In the genomic region with DNA sequence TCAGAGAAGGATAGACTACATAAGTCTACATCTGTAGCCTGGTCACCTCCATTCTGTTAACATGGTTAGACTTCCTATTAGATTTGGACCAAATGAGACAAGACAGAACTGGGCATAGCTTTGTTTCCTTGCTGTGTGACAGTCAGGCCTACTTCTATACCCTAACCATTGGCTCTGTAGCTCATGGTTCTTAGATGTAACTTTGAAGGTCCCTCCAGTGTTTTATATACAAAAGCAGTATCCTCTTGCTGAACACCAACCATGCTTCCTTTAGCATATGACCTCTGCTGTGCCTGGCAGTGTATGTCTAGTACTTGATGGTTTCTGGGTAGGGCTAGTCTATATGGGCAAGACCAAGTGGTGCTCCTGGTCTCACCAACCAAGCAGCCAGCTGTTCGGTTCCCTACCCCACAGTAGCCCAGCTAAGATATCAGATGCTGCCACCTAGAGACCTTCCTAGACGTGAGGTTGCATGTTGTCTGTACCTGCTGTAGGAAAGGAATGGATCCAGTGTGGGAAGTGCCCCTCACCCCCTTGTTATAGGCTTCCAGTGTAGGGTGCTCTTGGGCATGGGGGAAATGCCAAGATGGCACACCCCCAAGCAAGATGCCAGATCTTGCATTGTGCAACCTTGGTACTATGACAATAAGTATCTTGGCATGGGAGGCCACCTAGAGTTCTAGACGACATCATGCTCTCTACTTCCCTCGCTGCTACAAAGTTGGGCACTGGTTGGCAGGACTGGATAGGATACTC, we compare ENCODE assay signal across 8 mouse cellular contexts. TPM values are rescaled to one million over a fixed set of nuclear protein-coding genes. Genes with fewer than 3 reads are reported as not detected.
A peak's percentile ranks its signal among the peaks of the same experiment; 100 is the strongest.
DNase-seq lines count a peak whose midpoint lies in the region; ATAC-seq and TF ChIP-seq lines count a peak whose summit lies in the region.

No protein-coding gene starts in this region.

- H3K4me3 ChIP-seq in lung, adult 2 months (replicated peaks; ENCODE audit: extremely low read depth, low read depth, low read length), result no peak overlapping the region
- H3K4me3 ChIP-seq in liver, embryonic 12.5 days, result no peak overlapping the region; the same call in 1 of the 2 replicates
- H3K4me3 ChIP-seq in stomach, embryonic 14.5 days (ENCODE audit: low read depth, low read length), result no peak overlapping the region

- 29% methylated on average over 4 of the region's 4 CpGs for WGBS in lung, adult 2 months
- WGBS in liver, embryonic 12.5 days (ENCODE audit: insufficient replicate concordance), result 27% methylated on average over 4 of the region's 4 CpGs
- whole genome bisulfite sequencing in stomach, embryonic 14.5 days, result 35% methylated on average over 4 of the region's 4 CpGs

- H3K27me3 ChIP-seq in liver, embryonic 12.5 days (replicated peaks), result no peaks in the 10 kb centered on the region
- no peaks in the 10 kb centered on the region for H3K27me3 ChIP-seq in stomach, embryonic 14.5 days (ENCODE audit: control insufficient read depth, insufficient read depth, low read length)

- peak overlapping the region; percentile 94 for H3K27ac ChIP-seq in liver, embryonic 12.5 days
- peak overlapping the region; percentile 83; the same call in 1 of the 2 replicates for H3K27ac ChIP-seq in stomach, embryonic 14.5 days (ENCODE audit: low read length)

- H3K9me3 ChIP-seq in liver, embryonic 12.5 days (replicated peaks), result no peaks in the 10 kb centered on the region
- no peaks in the 10 kb centered on the region for H3K9me3 ChIP-seq in stomach, embryonic 14.5 days (ENCODE audit: control insufficient read depth, low read depth, low read length)

- TF ChIP-seq POLR2A in lung, adult 2 months (IDR thresholded peaks at IDR 0.05; ENCODE audit: borderline replicate concordance, extremely low read depth, low read depth, low read length), result no peak

- peaks cover 63% of the 10 kb centered on the region for H3K36me3 ChIP-seq in liver, embryonic 12.5 days
- H3K36me3 ChIP-seq in stomach, embryonic 14.5 days (ENCODE audit: control insufficient read depth, insufficient read depth, low read length), result peaks cover 47% of the 10 kb centered on the region

- ATAC-seq in liver, embryonic 12.5 days, result no peak
- no peak for ATAC-seq in stomach, embryonic 14.5 days (ENCODE audit: insufficient number of reproducible peaks, insufficient read depth, low FRiP score, low read depth)
- ATAC-seq in monocyte, adult 5-6 weeks (replicated peaks; ENCODE audit: insufficient number of reproducible peaks, low FRiP score, low TSS enrichment, poor library complexity, severe bottlenecking), result no peak

- peak; percentile 51 for DNase-seq in adrenal gland, postnatal 10 days
- DNase-seq in adrenal gland, postnatal 36 days, result no peak
- DNase-seq in lung, adult 2 months, result peak; percentile 42
- no peak for DNase-seq in lung, postnatal 25 days (ENCODE audit: low spot score)
- DNase-seq in retina, postnatal 1 day, result no peak

- 0 out of 2 replicates have a peak overlapping the region, but pooled peaks have one; percentile 87 for H3K9ac ChIP-seq in liver, embryonic 12.5 days
- H3K9ac ChIP-seq in stomach, embryonic 14.5 days (replicated peaks; ENCODE audit: low read depth, low read length), result no peak overlapping the region

- peaks cover 16% of the 10 kb centered on the region for H3K4me1 ChIP-seq in lung, adult 2 months (ENCODE audit: control insufficient read depth, insufficient read depth, low read length)
- H3K4me1 ChIP-seq in liver, embryonic 12.5 days, result peaks cover 83% of the 10 kb centered on the region
- H3K4me1 ChIP-seq in stomach, embryonic 14.5 days (ENCODE audit: control insufficient read depth, insufficient read depth, low read length), result peaks cover 27% of the 10 kb centered on the region

- peak overlapping the region; percentile 97 for H3K4me2 ChIP-seq in liver, embryonic 12.5 days
- peak overlapping the region; percentile 91; the same call in 1 of the 2 replicates for H3K4me2 ChIP-seq in stomach, embryonic 14.5 days (replicated peaks; ENCODE audit: low read depth, low read length)

- TF ChIP-seq CTCF in lung, adult 2 months (IDR thresholded peaks at IDR 0.05; ENCODE audit: insufficient read depth, low read length), result no peak

RNA-seq across cellular contexts. Expression of gene Slc25a10, which starts 1.2 kb away (rescaled TPM):
- total RNA-seq in adrenal gland, postnatal 10 days (2021), result 10 to 100 TPM; 58.5 to 60.9 TPM
- 100 to 1,000 TPM; 105 to 115 TPM for total RNA-seq in adrenal gland, postnatal 36 days (2021)
- 157 and 174 TPM in 2 replicates for polyA plus RNA-seq in lung, adult 2 months (2012; rRNA removed)
- polyA plus RNA-seq in liver, embryonic 12.5 days (2016; fragmentation: Nextera tagmentation; extraction: Ambion mirVana), result 47.0 and 54.9 TPM in 2 replicates
- 66.5 and 75.1 TPM in 2 replicates for polyA plus RNA-seq in stomach, embryonic 14.5 days (2014; fragmentation: Nextera tagmentation; extraction: Ambion mirVana)
- 6.6 to 8.1 TPM (median 7.4 TPM) in 3 replicates for total RNA-seq in monocyte, adult 5-6 weeks (2017)

RNA-seq across cellular contexts. Expression of gene Mrpl12, which starts 6.1 kb away (rescaled TPM):
- 100 to 1,000 TPM; 179 to 189 TPM for total RNA-seq in adrenal gland, postnatal 10 days (2021)
- total RNA-seq in adrenal gland, postnatal 36 days (2021), result 100 to 1,000 TPM; 110 to 111 TPM
- 48.0 and 51.4 TPM in 2 replicates for polyA plus RNA-seq in lung, adult 2 months (2012; rRNA removed)
- polyA plus RNA-seq in liver, embryonic 12.5 days (2016; fragmentation: Nextera tagmentation; extraction: Ambion mirVana), result 161 and 166 TPM in 2 replicates
- polyA plus RNA-seq in stomach, embryonic 14.5 days (2014; fragmentation: Nextera tagmentation; extraction: Ambion mirVana), result 150 and 153 TPM in 2 replicates
- 30.7 to 37.5 TPM (median 32.4 TPM) in 3 replicates for total RNA-seq in monocyte, adult 5-6 weeks (2017)

RNA-seq across cellular contexts. Expression of gene Arl16, which starts 23.1 kb away (rescaled TPM):
- 10 to 100 TPM; 20.6 to 20.9 TPM for total RNA-seq in adrenal gland, postnatal 10 days (2021)
- total RNA-seq in adrenal gland, postnatal 36 days (2021), result 10 to 100 TPM; 18.4 to 22.3 TPM
- polyA plus RNA-seq in lung, adult 2 months (2012; rRNA removed), result 15.6 and 17.3 TPM in 2 replicates
- polyA plus RNA-seq in liver, embryonic 12.5 days (2016; fragmentation: Nextera tagmentation; extraction: Ambion mirVana), result 22.3 and 24.2 TPM in 2 replicates
- polyA plus RNA-seq in stomach, embryonic 14.5 days (2014; fragmentation: Nextera tagmentation; extraction: Ambion mirVana), result 43.3 and 49.4 TPM in 2 replicates
- total RNA-seq in monocyte, adult 5-6 weeks (2017), result 4.8 to 15.5 TPM (median 14.4 TPM) in 3 replicates

RNA-seq across cellular contexts. Expression of gene Ccdc137, which starts 32.6 kb away (rescaled TPM):
- total RNA-seq in adrenal gland, postnatal 10 days (2021), result 10 to 100 TPM; 16.1 to 18.8 TPM
- total RNA-seq in adrenal gland, postnatal 36 days (2021), result 10 to 100 TPM; 24.7 to 33.3 TPM
- polyA plus RNA-seq in lung, adult 2 months (2012; rRNA removed), result 11.0 and 14.5 TPM in 2 replicates
- 31.3 and 32.3 TPM in 2 replicates for polyA plus RNA-seq in liver, embryonic 12.5 days (2016; fragmentation: Nextera tagmentation; extraction: Ambion mirVana)
- 30.9 and 31.1 TPM in 2 replicates for polyA plus RNA-seq in stomach, embryonic 14.5 days (2014; fragmentation: Nextera tagmentation; extraction: Ambion mirVana)
- 17.9 to 37.4 TPM (median 25.2 TPM) in 3 replicates for total RNA-seq in monocyte, adult 5-6 weeks (2017)

RNA-seq across cellular contexts. Expression of gene Oxld1, which starts 32.6 kb away (rescaled TPM):
- 10 to 100 TPM; 59.0 to 82.0 TPM for total RNA-seq in adrenal gland, postnatal 10 days (2021)
- total RNA-seq in adrenal gland, postnatal 36 days (2021), result 10 to 100 TPM; 28.0 to 41.4 TPM
- 11.9 and 14.9 TPM in 2 replicates for polyA plus RNA-seq in lung, adult 2 months (2012; rRNA removed)
- polyA plus RNA-seq in liver, embryonic 12.5 days (2016; fragmentation: Nextera tagmentation; extraction: Ambion mirVana), result 8.1 and 9.6 TPM in 2 replicates
- 15.0 and 15.3 TPM in 2 replicates for polyA plus RNA-seq in stomach, embryonic 14.5 days (2014; fragmentation: Nextera tagmentation; extraction: Ambion mirVana)
- 3.5 to 6.4 TPM (median 3.9 TPM) in 3 replicates for total RNA-seq in monocyte, adult 5-6 weeks (2017)

Comparison
In these comparisons a context has a peak if more than half of its experiments do, and no peak if none do; other contexts are left out.
1. DNase-seq: peak in adrenal gland, postnatal 10 days (single experiment) and lung, adult 2 months (single experiment); none in adrenal gland, postnatal 36 days (0 of 2), lung, postnatal 25 days (single experiment) and retina, postnatal 1 day (single experiment).